Mouse (Mus musculus) G1E (cell line): ENCODE results near the gene Aars. TPM values are rescaled to one million over a fixed set of nuclear protein-coding genes. Genes with fewer than 3 reads are reported as not detected.
"Not testable (repeated sequence)": the region's sequence is repeated elsewhere in the genome, so short reads cannot be mapped to it uniquely, and the experiment has no call there.

Source experiments
- ATAC-seq: 2 replicates; pipeline ENCODE4 v1.8.0; 2016; ENCODE audit warnings: mild to moderate bottlenecking; ENCODE audit not compliant: insufficient number of reproducible peaks, poor library complexity, low FRiP score, severe bottlenecking; ENCODE audit errors: extremely low read depth
- DNase-seq: peaks from one replicate; pipeline ENCODE4 v3.0.0; 2012; ENCODE audit warnings: low spot score
- H3K27me3 ChIP-seq: 2 replicates; pipeline ENCODE4 v1.6.1; 2012; ENCODE audit warnings: mild to moderate bottlenecking, low read length, inconsistent platforms; ENCODE audit not compliant: insufficient read depth
- H3K36me3 ChIP-seq: replicated peaks from 2 replicates; pipeline ENCODE3; 2012; ENCODE audit warnings: mild to moderate bottlenecking, inconsistent platforms
- H3K4me1 ChIP-seq: 2 replicates; pipeline ENCODE4 v1.6.1; 2012; ENCODE audit warnings: low read depth, low read length, inconsistent platforms, mixed read lengths; ENCODE audit not compliant: insufficient read depth
- H3K4me3 ChIP-seq: 2 replicates; pipeline ENCODE4 v1.5.1; 2012; ENCODE audit warnings: low read depth, mild to moderate bottlenecking, inconsistent platforms, low read length, moderate library complexity, mixed read lengths
- H3K9me3 ChIP-seq: replicated peaks from 2 replicates; pipeline ENCODE4 v1.6.1; 2012; ENCODE audit warnings: inconsistent platforms
- CTCF ChIP-seq: IDR thresholded peaks from 2 replicates; pipeline ENCODE4 v1.5.1; 2012; ENCODE audit warnings: low read depth, low read length, inconsistent platforms, mixed read lengths
- GATA1 ChIP-seq: IDR thresholded peaks from 2 replicates; pipeline ENCODE4 v1.6.1; 2012; ENCODE audit warnings: borderline replicate concordance, low read length, inconsistent platforms, mixed read lengths
- GATA2 ChIP-seq: IDR thresholded peaks from 2 replicates; pipeline ENCODE4 v1.6.1; 2012; ENCODE audit warnings: low read depth, low read length, inconsistent platforms, borderline replicate concordance
- POLR2AphosphoS5 ChIP-seq: IDR thresholded peaks from 2 replicates; pipeline ENCODE4 v1.6.1; 2012; ENCODE audit warnings: low read depth, low read length, inconsistent platforms; ENCODE audit not compliant: insufficient replicate concordance
- TAL1 ChIP-seq: conservative IDR thresholded peaks from 2 replicates; pipeline ENCODE4 v1.6.1; 2012; ENCODE audit warnings: low read depth, low read length, inconsistent platforms, mixed read lengths
- polyA plus RNA-seq: library from polyadenylated mRNA; stranded (reverse); fragments of >175 nt; gene quantifications from 2 replicates; pipeline ENCODE4 v1.2.3, GENCODE M21; 2012
- total RNA-seq, 2 experiments: library from RNA; stranded (forward) in 1 of 2; stranded (reverse) in 1 of 2; fragments of 200-1000 nt in 1 of 2; fragments of >200 nt in 1 of 2; fragmentation: Nextera tagmentation in 1 of 2; gene quantifications; 2 replicates each; pipeline ENCODE4 v1.2.3; 2014 to 2017

Gene Aars
- total RNA-seq (2014; fragmentation: Nextera tagmentation) (126 and 131 TPM in 2 replicates), total RNA-seq (2017) (77.0 and 81.8 TPM in 2 replicates), polyA plus RNA-seq (37.3 and 56.4 TPM in 2 replicates)

GRCm38 (mm10) chr8:111032916-111033315, at the start of gene Aars:
Aars (plus strand) TSS chr8:111033144.
- Histone ChIP-seq H3K4me3 (peak within 1 kb of the TSS; percentile 79), H3K9me3 (no peaks in the 10 kb centered on the region), H3K36me3 (peaks cover 30% of the 10 kb centered on the region), H3K27me3 (no peaks in the 10 kb centered on the region), H3K4me1 (peaks cover 59% of the 10 kb centered on the region)
- ATAC-seq (no peak), DNase-seq (no peak)
- TF ChIP-seq POLR2AphosphoS5 (no peak), CTCF (no peak), TAL1 (no peak), GATA2 (no peak), GATA1 (no peak)

DNA sequence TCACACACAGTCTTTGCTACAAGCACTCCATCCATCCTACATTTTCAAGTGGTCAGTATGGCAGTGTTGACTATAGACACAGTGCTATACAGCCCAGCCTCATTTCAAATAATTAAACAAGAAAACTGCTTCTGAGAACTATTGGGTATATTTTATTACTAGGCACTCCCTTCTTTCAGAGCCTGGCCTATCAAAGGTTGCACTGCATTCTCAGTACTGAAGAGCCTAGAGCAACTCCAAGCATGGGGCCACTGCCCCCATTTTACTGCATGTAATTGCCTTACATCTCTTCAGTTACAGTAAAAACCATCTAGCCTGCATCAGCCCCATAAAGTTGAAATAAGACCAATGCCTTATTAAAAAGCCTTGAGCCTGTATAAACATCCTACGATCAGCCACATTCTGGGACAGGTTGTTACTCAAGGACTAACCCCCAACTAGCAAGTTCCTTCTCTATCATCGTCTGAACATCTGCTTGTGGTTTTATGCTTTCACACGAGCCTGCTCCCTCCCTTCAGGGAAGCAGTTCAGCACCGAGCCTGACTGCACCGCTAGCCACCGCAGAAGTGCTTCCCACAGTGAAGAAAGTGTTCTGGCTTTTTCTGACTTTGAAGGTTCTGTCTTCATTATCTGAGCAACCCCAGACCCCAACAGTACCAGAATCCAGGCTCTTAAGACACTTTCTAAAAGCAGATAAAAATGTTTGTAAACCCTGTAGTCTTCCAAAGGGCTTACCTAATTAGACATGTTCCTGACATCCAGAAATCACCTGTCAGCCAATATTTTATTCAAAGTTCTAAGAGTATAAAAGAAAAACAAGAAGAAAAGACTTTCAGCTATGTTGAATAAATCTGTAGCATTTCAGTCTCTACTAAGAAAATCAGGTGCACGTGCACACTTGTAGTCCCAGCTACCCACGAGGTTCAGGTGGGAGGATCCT, 44.9 kb upstream of the Aars start:
- Histone ChIP-seq H3K4me1 (peaks cover 65% of the 10 kb centered on the region), H3K36me3 (peaks cover 85% of the 10 kb centered on the region), H3K9me3 (no peaks in the 10 kb centered on the region), H3K4me3 (peak overlapping the region; percentile 44; the same call in 1 of the 2 replicates), H3K27me3 (no peaks in the 10 kb centered on the region)
- ATAC-seq, result peak; percentile 96
- peak; percentile 71 for DNase-seq
- TF ChIP-seq TAL1 (peak; percentile 91), GATA1 (no peak)

- no peak for TF ChIP-seq GATA2
- TF ChIP-seq GATA1, result no peak
- TF ChIP-seq POLR2AphosphoS5, result no peak
- no peak for TF ChIP-seq CTCF
- no peak for TF ChIP-seq TAL1
- peaks cover 84% of the 10 kb centered on the region for H3K36me3 ChIP-seq
These were observed 42.9 kb upstream of the Aars start for GRCm38 (mm10) chr8:110990017-110990416.

DNA sequence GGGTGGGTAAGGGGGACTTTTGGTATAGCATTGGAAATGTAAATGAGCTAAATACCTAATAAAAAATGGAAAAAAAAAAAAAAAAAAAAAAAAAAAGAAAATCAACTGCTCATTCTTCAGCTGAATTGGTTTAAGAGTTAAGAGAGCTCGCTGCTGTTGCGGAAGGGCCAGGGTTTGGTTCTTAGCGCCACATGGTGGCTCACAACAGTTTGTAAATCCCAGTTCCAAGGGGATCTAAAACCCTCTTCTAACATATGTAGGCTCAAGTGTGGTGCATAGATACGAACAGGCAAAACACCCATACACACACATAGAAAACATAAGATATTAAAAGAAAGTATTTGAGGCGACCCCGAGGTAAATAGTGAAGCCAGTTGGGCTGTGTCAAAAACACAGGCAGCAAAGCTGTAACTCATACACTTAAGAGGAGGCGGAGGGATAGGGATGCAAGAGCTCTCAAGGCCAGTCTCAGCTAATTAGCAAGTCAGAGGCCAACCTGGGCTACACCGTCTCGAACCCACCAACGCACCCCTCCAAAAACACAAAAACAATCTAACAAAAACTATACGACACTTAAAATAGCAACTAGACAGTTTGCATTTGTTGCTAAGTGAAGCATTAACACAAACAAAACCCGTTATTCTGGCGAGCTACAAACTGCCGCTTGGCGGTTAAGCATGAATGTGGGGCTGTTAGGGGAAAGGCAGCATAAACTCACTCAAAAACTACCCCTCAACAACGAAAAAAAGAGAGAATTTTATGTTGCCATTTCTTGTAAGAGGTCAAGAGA, 36.1 kb upstream of the Aars start:
- TF ChIP-seq GATA1 (no peak), TAL1 (no peak), GATA2 (no peak), POLR2AphosphoS5 (no peak), CTCF (no peak)
- no peak for DNase-seq
- ATAC-seq, result no peak
- Histone ChIP-seq H3K4me3 (peak overlapping the region; percentile 93), H3K36me3 (peaks cover 45% of the 10 kb centered on the region), H3K9me3 (no peaks in the 10 kb centered on the region), H3K4me1 (peaks cover 44% of the 10 kb centered on the region), H3K27me3 (no peaks in the 10 kb centered on the region)

More at GRCm38 (mm10) chr8:110990017-110990416, 42.9 kb upstream of the Aars start:
- no peak for DNase-seq
- Histone ChIP-seq H3K27me3 (no peaks in the 10 kb centered on the region), H3K4me3 (peak overlapping the region; percentile 52; the same call in 1 of the 2 replicates), H3K4me1 (peaks cover 82% of the 10 kb centered on the region), H3K9me3 (no peaks in the 10 kb centered on the region)
- no peak for ATAC-seq

GRCm38 (mm10) chr8:110997547-110998531, 35.1 kb upstream of the Aars start, which contains the start of gene Ddx19a:
Ddx19a (minus strand) TSS chr8:110997800.
- ATAC-seq, result peak; percentile 95
- peak; percentile 80 for DNase-seq
- no peaks in the 10 kb centered on the region for H3K27me3 ChIP-seq
- H3K9me3 ChIP-seq, result no peaks in the 10 kb centered on the region
- H3K4me1 ChIP-seq, result peaks cover 34% of the 10 kb centered on the region
- TF ChIP-seq GATA2, result no peak
- no peak for TF ChIP-seq CTCF
- TF ChIP-seq GATA1, result no peak
- TF ChIP-seq POLR2AphosphoS5, result no peak
- no peak for TF ChIP-seq TAL1
- H3K36me3 ChIP-seq, result peaks cover 44% of the 10 kb centered on the region
- H3K4me3 ChIP-seq, result peak within 1 kb of the TSS; percentile 93

GRCm38 (mm10) chr8:111010230-111010991, 22.5 kb upstream of the Aars start:
- H3K9me3 ChIP-seq, ATAC-seq: not testable (repeated sequence)

DNA sequence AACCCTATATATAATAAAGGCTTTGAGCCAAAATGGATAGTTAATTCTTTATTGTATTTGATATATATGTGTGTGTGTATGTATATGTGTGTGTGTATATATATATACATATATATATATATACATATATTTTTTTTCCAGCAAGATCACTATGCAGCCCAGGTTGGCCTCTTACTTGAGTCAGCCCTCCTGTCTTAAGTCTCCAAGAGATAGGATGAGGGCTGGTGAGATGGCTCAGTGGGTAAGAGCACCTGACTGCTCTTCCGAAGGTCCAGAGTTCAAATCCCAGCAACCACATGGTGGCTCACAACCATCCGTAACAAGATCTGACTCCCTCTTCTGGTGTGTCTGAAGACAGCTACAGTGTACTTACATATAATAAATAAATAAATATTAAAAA, 6.3 kb upstream of the Aars start:
- H3K4me1 ChIP-seq, result peaks cover 28% of the 10 kb centered on the region
- DNase-seq, ATAC-seq, H3K9me3 ChIP-seq, H3K4me3 ChIP-seq, H3K27me3 ChIP-seq: not testable (repeated sequence)
- peaks cover 21% of the 10 kb centered on the region for H3K36me3 ChIP-seq

More at GRCm38 (mm10) chr8:111010230-111010991, 22.5 kb upstream of the Aars start:
- H3K36me3 ChIP-seq, result peaks cover 69% of the 10 kb centered on the region
- DNase-seq, H3K4me1 ChIP-seq, H3K27me3 ChIP-seq, H3K4me3 ChIP-seq: not testable (repeated sequence)
